Mouse (Mus musculus) thymus, postnatal 36 days (tissue): ENCODE results near the gene Inf2.
A peak's percentile ranks its signal among the peaks of the same experiment; 100 is the strongest.

Source experiments
- DNase-seq, 2 experiments: peaks; one replicate each; pipeline ENCODE4 v3.0.0; 2022; ENCODE audit warnings: mixed read lengths in 2 of 2

Gene Inf2

DNA sequence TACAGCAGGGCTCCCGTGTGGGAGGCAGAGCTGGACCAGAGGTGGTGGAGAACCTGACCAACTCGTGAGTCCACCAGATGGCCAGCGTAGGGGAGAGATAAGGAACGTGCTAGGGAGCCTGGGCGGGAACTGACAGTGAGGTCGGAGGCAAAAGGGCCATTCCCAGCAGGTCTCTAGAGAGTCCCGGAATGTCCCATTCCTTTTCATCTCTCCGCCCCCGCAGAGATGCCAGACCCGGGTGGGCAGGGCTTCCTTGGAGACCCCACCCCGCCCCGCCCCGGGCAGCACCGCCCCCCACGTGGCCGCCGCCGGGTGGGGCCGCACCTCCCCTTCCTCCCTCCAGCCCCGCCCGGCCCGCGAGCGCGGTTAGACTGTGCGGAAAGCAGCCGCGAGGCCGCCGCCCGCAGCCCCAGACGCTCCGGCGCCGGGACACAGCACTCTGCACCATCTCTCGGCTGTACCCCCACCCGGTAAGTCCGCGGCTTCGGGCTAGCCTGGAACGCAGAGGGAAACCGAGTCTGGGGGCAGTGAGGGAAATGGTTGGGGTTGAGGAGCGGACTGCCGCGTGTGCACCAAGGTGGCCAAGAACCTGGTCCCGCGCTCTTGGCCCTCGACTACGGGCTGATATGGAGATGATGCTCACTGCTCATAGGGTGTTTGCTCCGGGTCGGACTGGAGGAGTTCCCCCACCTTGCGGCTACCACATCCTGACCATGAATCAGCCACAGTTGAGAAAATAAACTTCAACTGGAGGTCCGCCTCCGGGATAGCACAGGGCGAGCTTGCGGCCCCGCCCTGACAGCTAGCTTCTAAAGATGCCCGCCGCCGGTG lies at the start of gene Inf2:
Inf2 (plus strand) TSS at position 359 of the 831 bp plus-strand sequence.
- peak; percentile 83 to 86 for DNase-seq

DNA sequence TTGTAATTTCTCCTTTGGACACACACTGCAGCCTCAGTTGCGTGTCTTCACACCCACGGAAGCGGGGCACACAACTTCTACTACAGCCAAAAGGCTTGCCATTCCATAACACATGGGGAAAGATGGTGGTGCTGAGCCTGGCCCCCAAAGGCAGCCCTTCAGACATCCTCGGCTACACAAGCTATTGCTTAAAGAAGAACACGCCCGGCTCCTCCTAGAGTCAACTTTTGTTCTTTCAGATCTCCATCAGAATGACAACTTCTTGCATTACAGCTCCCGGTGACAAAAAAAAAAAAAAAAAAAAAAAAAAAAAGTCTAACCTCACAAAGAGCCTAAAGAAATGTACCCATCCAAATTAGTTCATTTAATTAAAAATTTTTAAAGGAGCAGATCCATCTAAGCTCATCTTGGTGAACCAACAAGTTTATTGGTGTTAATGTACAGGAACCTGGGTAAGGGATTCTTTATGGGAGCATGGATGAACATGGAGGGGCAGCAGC lies 49.1 kb upstream of the Inf2 start:
- DNase-seq, result no peak

DNA sequence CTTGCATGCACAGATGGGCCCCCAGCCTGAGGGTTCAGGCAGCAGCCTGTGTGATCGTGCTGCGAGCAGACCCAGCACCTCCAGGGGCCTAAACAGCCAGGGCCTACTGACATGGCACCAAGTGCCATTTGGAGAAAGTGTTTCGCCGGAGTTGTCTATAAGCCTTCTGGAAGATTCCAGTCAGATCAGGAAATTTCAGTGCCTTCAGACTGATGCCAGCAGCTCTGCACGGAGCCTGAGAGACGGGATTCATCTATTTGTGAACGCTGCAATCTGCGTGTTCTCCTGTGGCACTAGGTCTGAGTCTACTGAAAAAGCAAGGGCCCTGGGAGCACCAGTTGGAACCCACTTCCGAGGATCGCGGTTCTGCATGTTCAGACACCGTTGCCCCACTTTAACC lies 48.3 kb upstream of the Inf2 start:
- DNase-seq, result no peak

DNA sequence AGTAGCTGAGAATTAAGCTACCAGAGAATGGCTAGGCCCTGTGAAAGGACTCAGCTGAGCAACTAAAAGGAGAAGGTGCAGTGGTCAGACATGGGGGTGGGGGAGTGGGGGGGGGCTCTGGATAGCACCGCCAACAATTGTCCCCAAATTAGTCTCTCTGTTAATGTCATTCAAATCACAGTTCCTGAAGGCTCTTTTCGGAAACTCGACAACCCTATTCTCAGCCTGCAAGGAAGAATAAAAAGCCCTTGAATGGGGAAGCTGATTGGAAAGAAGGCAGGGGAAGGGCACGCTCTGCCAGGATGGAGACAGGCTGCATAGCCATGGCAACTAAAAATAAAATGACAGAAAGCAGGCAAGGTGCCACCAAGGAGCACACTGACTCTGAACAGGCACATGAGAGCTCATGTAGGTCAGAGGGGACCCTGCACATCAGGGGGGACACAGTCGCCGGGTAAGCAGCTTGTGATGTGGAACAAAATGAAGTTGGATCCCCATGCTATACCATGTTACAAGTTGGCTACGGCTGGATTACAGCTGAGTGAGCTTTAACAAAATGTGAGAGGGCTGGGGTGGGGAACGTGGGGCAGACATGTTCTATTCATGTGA lies 47.0 kb upstream of the Inf2 start:
- DNase-seq, result no peak

DNA sequence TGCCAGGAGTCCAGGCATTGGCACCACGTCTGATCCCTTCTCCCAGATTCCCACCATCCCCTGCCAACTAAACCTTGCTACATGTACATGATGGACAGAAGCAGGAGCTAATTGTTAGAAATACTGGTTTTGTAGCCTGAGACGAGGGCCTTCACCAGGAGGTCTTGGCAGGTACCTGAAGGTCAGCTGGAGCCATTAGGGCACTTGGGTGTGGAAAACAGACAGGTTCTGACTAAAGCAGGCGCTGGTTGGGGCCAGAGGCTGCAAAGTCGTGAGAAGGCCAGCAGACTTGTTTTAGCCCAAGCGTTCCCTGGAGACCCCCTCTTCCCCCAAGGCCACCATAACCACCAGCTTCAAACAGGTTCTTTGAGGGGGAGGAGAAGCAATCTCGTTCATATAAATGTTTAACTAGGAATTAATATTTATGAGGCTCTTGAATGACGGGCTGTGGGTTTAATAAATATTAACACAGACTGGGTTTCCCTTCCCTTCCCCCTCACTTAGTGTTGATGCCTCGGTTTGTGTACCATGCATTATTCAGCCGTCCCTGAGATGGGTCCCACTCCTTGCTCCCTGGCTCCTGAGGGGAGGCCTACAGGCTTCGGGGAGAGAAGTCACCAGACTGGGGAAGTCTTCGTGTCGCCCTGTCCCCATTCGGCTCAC lies 46.2 kb upstream of the Inf2 start:
- no peak for DNase-seq

DNA sequence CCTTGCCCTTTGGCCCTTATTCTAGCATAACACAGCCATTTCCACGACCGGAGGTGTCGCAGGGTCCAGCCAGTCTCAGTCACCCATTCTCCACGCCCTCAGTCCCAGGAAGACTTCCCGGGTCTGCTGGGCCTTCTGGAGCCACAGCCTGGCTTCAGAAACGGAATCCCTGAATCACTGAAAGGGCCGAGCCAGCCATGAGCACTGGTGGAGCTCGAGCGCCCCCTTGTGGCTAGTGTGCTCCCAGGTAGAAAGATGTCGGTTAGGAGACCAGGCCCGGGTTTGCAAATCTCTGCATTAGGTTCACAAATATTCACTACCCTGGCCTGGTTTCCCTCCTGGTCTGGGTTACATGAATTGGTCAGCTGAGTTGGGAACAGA lies 45.7 kb upstream of the Inf2 start:
- peak; percentile 68 to 75 for DNase-seq

DNA sequence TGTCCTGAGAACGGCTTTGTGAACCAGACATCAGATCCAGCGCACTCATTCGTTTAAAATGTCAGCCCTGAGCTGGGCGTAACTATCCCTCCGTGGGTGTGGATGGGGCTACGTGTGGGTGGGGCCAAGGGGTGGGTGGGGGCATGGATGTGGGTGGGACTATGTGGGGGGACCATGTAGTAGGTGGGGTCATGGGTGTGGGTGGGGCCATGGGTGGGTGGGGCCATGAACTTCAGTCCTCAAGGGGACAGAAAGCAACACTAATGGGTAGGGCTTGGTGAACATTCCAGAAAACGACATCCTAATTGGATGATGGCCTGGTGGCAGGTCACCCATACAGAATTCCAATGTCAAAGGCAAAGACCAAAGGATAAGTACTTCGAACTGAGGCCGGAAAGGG lies 44.6 kb upstream of the Inf2 start:
- no peak for DNase-seq

DNA sequence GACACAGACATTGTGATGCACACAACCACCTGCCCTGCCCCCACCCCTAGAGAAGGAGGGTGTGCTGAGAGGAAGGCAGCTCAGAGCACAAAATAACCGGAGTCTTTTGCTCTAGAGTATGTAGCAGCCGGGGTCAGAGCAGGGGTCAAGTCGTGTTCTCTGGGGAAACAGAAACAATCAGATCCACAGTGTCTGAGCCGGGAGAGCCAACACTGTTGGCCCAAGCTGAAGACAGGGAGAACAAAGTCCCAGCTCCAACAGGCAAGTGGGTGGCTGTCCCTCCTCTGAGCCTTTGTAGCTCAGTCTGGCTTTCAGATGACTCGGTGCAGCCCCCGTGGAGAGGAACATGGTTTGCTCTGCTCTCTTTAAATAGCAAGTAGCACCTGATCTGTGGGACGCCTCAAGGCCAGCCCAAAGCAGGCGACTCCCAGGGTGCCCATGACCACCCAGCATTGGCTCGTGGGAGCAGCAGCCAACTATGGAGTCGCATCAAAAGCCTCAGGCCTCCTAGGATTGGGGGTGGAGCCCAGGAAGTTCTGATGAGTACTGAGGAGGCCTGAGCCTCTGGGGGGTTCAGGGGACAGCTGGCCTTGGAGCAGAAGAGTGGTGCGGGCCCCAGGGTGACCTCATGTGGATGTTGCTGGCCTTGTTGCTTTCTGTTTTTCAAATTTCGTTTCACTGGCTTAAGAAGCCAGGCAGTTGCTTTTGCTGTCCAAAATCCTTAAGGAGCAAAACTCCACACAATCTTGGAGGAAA lies 43.5 kb upstream of the Inf2 start:
- no peak for DNase-seq

DNA sequence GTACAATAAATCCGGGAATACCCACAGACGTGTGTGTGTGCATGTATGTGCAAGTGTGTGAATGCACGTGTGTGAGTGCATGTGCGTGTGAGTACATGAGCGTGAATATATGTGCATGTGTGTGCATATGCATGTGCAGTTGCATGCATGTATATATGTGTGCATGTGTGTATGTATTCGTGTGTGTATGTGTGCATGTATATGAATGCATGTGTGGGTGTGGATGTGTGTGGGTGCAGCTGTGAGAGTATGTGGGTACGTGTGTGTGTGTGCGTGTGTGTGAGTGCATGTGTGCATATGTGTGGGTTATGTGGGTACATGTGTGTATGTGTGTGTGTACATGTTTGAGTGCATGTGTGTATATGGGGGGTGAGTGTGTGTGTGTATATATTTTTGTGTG lies 42.5 kb upstream of the Inf2 start:
- DNase-seq, result no peak

DNA sequence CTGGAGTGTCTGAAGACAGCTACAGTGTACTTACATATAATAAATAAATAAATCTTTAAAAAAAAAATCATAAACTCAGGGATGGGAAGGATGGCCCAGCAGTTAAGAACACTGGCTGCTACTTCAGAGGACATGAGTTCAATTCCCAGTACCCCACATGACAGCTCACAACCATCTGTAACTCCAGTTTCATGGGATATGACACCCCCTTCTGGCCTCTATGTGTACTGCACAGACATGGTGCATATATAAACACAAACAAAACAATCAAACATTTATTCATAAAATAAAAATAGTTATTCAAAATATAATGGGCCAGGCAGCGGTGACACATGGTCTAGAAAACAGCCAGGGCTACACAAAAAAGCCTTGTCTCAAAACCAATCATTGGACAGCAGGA lies 39.3 kb upstream of the Inf2 start:
- DNase-seq, result no peak

DNA sequence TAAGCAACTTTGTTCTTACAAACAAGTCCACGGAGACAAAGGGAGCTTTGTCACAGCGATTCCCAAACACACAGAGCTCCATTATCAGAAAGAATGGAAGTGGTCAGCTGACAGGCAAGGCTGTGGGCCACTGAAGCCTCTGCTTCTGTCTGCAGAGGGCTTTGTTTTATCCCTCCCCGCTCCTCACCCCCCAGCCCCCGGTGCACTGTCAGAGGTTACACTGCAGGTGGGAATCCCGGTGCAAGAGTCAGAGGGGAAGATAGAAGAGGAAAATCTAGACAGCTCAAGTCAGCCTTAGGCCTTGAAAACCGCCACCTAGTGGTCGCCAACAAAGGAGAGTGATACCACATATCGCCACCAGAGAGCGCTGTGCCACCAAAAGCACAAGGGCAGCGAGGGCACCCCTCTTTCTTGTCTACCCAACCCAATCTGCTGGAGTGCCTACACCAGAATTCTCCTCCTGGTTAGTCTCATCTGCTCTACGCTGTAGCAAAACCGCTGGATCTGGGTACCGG lies 36.7 kb upstream of the Inf2 start:
- DNase-seq, result peak; percentile 80 to 89

DNA sequence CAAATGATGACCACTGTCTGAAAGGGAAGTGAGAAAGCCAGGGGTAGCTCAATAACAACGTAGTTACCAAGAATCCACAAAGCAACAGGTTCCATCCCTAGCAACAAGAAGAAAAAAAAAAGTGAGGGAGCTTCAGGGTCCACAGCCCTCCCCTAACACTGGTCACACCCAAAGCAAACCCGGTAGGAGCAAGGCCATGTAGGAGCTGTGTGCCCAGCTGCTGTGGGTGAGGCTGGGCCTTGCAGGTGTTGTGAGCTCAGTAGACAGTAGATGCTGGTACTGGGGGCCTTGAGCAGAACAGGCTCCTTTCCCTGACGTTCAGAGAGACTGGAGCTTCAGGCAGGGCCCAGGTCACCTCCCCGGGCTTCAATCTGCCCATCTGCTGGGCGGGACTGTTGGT lies 36.1 kb upstream of the Inf2 start:
- DNase-seq, result no peak

DNA sequence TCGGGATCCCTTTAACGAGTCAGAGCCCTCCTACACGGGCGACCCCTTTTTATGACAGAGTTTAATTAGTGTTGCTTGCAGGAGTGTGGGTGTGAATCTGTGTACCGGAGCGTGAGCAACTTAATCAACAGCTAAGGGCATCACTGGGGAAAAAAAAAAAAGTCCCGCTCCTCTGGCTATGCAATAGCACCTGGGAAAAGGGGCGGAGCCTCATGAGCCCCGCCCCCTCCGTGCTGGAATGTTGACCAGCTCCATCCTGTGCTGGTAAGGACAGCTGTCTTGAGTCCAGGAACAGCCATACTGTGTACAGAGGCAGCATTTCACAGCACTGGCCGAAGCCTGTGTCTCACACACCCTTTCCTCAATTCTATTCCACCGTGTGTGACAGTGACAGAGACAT lies 33.7 kb upstream of the Inf2 start:
- DNase-seq, result no peak

DNA sequence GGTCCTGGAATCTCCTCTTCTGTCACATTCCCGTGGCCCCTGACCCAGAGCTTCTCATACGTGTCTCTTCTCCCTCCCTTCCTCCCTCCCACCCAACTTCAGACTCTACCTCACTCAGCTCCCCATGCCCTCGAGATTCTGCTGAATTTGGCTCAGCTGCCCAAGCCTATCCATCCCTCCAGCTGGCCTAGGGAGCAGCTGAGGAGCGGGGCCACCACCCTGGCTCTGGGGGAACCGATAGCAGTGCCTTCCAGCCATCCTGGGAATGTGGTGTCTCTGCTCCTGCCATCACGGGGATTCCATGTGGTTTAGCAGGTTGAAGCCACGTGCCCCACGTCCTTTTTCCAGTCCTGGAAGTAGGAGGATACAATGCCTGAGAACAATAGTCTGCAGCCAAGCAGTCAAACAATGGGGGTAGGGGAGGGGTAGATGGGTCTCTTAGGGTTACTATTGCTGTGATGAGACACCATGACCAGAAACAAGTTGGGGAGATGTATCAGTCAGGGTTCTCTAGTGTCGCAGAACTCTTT lies 32.0 kb upstream of the Inf2 start:
- DNase-seq, result no peak

DNA sequence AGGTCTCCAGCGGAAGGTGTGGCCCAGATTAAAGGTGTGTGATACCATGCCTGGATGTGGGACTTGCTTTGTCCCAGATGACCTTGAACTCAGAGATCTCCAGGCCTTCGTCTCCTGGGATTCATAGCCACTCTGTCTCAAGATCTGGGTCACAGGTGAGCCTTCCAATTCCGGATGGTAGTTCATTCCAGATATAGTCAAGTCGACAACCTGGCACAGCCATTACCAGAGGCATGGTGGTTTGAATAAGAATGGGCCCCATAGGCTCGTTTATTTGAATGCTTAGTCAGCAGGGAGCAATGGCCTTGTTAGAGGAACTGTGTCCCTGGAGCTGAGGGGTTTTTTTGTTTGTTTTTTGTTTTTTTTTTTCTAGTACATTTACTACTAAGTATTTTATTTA lies 31.4 kb upstream of the Inf2 start:
- DNase-seq, result no peak

DNA sequence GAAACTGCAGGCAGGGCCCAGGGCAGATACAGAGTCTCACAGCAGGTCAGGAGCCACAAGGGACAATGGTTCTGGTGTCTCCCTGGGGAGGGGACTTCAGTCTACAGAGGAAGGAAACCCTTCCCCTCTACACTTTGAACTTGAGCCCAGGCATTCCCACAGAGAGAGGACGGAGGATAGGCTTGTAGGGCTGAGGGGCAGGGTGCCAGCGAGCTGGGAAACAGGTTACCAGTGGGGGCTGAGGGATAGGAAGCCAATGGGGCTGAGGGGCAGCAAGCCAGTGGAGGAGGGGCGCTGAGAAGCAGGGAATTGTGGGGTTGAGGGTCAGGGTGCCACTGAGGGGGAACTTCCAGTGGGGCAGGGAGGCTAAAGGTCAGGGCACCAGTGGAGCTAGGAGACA lies 29.4 kb upstream of the Inf2 start:
- no peak for DNase-seq

DNA sequence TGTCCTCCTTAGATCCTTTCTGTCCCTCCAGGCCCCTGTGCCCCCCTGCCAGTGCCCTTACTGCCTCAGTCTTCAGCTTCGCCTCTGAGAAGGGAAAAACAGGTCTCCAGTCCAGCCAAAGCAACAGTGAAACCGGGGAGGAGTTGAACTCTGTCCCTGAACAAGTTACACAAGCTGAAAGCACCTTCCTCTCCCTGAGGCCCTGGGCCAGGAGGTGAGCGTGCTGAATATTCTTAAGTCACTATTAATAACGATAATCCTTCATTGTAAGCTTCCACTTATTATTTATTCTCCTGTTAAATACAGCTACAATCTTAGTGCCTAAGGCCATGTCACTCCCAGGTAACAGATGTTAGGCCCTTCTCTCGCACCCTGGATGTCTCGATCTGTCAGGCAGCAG lies 28.9 kb upstream of the Inf2 start:
- DNase-seq, result no peak

DNA sequence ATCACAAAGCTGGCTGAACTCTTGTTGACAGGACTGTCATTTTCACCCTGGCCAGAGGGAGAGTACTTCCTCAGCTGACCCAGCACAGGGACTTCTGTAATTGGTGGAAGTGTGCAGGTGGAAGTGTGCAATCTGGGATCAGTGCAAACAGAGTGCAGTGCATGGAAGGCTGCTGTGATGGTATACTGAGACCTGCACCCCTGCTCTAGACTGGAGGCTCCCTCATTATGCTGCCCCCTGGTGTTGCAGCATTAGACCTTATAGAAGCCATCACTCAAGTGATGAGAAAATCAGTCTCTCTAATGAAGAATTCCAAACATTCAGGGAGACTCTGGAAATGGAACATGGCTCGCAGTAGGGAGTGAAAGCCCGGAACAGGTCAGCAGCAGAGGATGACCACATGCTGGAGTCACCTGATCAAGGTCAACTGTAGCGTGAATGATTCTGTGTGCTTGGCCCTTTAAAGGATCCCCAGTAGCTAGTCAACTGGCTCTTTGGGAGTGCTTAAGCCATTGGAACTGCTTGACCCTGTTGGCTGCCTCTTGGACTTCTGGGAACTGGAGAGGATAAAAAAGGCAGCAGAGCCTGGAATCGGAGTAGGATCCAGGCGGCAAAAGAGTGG lies 28.3 kb upstream of the Inf2 start:
- DNase-seq, result no peak

DNA sequence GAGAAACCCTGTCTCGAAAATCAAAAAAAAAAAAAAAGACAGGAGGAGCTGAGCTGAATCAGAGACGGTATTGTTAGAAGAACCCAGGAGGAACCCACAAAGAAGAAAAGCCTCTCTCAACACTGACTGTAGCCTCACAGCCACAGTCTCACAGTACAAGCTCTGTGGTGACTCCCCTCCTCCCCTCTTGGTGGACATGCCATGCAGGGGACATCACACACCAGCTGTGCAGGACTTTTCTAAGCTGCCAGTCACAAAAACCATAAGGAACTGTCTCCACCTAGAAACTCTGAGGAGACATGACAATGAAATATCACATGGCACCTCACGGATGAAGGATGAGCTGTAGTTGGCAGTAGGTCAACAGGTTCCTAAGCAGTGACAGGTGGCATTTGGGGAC lies 27.4 kb upstream of the Inf2 start:
- DNase-seq, result no peak

DNA sequence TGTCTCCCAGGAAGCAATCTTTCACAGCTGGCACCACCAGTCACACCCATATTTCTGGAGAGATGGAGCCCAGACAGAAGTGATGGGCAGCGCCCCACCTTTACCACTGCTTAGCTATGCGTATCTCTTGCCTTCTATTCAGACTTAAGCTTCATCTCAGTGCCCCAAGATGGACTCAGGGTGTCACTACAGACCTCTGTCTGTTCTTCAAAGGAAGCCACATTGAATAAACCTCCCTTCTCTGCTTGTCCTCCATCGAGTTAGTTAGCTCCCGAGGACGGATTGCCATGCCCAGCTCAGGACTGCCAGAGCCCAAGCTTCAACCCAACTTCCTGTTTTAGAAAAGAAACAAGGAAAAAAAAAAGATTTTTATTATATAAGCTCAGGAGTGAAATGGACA lies 26.1 kb upstream of the Inf2 start:
- no peak for DNase-seq

DNA sequence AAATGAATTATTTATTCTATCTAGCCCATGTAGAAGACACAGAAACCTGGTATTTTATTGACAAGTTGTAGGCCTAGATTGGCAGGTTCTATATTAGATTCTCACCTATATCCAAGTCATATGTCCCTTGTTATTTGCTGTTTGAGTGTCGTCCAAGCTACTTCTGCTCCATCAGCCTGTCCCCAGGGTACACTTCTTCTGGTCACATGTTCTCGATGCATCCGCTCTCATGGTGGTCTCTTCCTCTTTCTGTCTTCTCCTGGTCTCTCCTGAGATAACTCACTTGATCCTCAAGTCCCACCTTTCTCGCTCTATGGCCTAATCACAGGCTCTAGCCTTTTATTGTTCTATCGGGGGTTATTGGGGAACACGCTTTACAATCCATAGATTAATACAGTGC lies 25.6 kb upstream of the Inf2 start:
- no peak for DNase-seq

DNA sequence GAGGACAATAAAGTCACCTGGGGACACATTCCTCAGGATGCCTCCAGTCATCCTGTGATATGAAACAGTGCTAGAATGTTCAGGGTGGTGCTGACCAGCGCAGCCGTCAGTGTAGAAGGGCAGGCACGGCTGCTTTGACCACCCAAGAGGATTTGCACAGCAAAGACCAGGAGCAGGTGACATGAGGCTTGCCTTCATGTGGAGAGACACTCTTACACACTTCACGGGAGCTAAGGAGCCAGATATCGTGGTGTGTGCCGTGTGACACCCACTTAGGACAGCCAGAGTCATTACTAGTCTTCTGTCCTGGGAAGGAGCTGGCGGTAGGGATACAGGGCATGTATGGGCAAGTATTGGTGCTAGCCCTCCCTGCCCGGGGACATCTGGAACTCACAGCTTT lies 18.4 kb upstream of the Inf2 start:
- DNase-seq, result no peak
